Mouse (Mus musculus): Measurements from ENCODE around the gene Ebf1.

Ebf1 gene

GRCm38 (mm10) chr11:44702716-44703486, 85.8 kb downstream of the Ebf1 start:
- DNase-seq (ENCODE audit: low read depth), result no peak

GRCm38 (mm10) chr11:44703951-44704350, 86.8 kb downstream of the Ebf1 start:
- no peak for DNase-seq (ENCODE audit: low read depth)

GRCm38 (mm10) chr11:44705811-44706210, 88.7 kb downstream of the Ebf1 start:
- no peak for DNase-seq (ENCODE audit: low read depth)

- DNase-seq (ENCODE audit: low read depth), result no peak
Observed at GRCm38 (mm10) chr11:44706386-44706785, 89.3 kb downstream of the Ebf1 start.

GRCm38 (mm10) chr11:44707381-44708289, 90.5 kb downstream of the Ebf1 start:
- DNase-seq (ENCODE audit: low read depth), result no peak

GRCm38 (mm10) chr11:44708290-44708685, 91.2 kb downstream of the Ebf1 start:
- DNase-seq (ENCODE audit: low read depth), result no peak

GRCm38 (mm10) chr11:44709073-44709618, 92.0 kb downstream of the Ebf1 start:
- no peak for DNase-seq (ENCODE audit: low read depth)

GRCm38 (mm10) chr11:44709869-44710460, 92.8 kb downstream of the Ebf1 start:
- no peak for DNase-seq (ENCODE audit: low read depth)

- no peak for DNase-seq (ENCODE audit: low read depth)
Observed at GRCm38 (mm10) chr11:44710861-44711260, 93.7 kb downstream of the Ebf1 start.

- DNase-seq (ENCODE audit: low read depth), result no peak
Observed at GRCm38 (mm10) chr11:44714188-44714587, 97.1 kb downstream of the Ebf1 start.

- DNase-seq (ENCODE audit: low read depth), result no peak
Observed at GRCm38 (mm10) chr11:44715776-44716175, 98.7 kb downstream of the Ebf1 start.

GRCm38 (mm10) chr11:44716928-44717327, 99.8 kb downstream of the Ebf1 start:
- no peak for DNase-seq (ENCODE audit: low read depth)

- no peak for DNase-seq (ENCODE audit: low read depth)
Observed at GRCm38 (mm10) chr11:44717636-44718035, 100.5 kb downstream of the Ebf1 start.

GRCm38 (mm10) chr11:44721976-44722375, 104.9 kb downstream of the Ebf1 start:
- DNase-seq (ENCODE audit: low read depth), result no peak

- DNase-seq (ENCODE audit: low read depth), result no peak
Observed at GRCm38 (mm10) chr11:44723950-44724502, 106.9 kb downstream of the Ebf1 start.

- no peak for DNase-seq (ENCODE audit: low read depth)
Observed at GRCm38 (mm10) chr11:44725732-44726131, 108.6 kb downstream of the Ebf1 start.

GRCm38 (mm10) chr11:44727376-44727775, 110.3 kb downstream of the Ebf1 start:
- no peak for DNase-seq (ENCODE audit: low read depth)

- DNase-seq (ENCODE audit: low read depth), result no peak
Observed at GRCm38 (mm10) chr11:44727821-44728220, 110.7 kb downstream of the Ebf1 start.

GRCm38 (mm10) chr11:44728271-44728670, 111.2 kb downstream of the Ebf1 start:
- DNase-seq (ENCODE audit: low read depth), result no peak

- no peak for DNase-seq (ENCODE audit: low read depth)
Observed at GRCm38 (mm10) chr11:44729931-44730330, 112.8 kb downstream of the Ebf1 start.

GRCm38 (mm10) chr11:44731763-44732162, 114.6 kb downstream of the Ebf1 start:
- DNase-seq (ENCODE audit: low read depth), result no peak

- no peak for DNase-seq (ENCODE audit: low read depth)
Observed at GRCm38 (mm10) chr11:44733276-44733675, 116.2 kb downstream of the Ebf1 start.
